Mouse (Mus musculus): ENCODE results near the gene Lgalsl.

Gene Lgalsl

GRCm38 (mm10) chr11:20782620-20783019 lies 48.2 kb downstream of the Lgalsl start:
- no peak for DNase-seq (ENCODE audit: low spot score in 2 of 2)

GRCm38 (mm10) chr11:20780312-20780711 lies 50.5 kb downstream of the Lgalsl start:
- DNase-seq (ENCODE audit: low spot score in 2 of 2), result no peak

- no peak for DNase-seq (ENCODE audit: low spot score in 2 of 2)
These were observed 51.8 kb downstream of the Lgalsl start for GRCm38 (mm10) chr11:20778861-20779563.

GRCm38 (mm10) chr11:20778298-20778697 lies 52.6 kb downstream of the Lgalsl start:
- no peak for DNase-seq (ENCODE audit: low spot score in 2 of 2)

- no peak for DNase-seq (ENCODE audit: low spot score in 2 of 2)
These were observed 54.2 kb downstream of the Lgalsl start for GRCm38 (mm10) chr11:20776668-20777067.
